Mouse (Mus musculus) induced T-regulatory cell, adult 2 months (primary cell): ENCODE measurements around the gene Selenoh.

Source experiments
- DNase-seq: peaks from one replicate; pipeline ENCODE4 v3.0.0-alpha.2; 2012; ENCODE audit warnings: low read depth

Gene Selenoh

DNA sequence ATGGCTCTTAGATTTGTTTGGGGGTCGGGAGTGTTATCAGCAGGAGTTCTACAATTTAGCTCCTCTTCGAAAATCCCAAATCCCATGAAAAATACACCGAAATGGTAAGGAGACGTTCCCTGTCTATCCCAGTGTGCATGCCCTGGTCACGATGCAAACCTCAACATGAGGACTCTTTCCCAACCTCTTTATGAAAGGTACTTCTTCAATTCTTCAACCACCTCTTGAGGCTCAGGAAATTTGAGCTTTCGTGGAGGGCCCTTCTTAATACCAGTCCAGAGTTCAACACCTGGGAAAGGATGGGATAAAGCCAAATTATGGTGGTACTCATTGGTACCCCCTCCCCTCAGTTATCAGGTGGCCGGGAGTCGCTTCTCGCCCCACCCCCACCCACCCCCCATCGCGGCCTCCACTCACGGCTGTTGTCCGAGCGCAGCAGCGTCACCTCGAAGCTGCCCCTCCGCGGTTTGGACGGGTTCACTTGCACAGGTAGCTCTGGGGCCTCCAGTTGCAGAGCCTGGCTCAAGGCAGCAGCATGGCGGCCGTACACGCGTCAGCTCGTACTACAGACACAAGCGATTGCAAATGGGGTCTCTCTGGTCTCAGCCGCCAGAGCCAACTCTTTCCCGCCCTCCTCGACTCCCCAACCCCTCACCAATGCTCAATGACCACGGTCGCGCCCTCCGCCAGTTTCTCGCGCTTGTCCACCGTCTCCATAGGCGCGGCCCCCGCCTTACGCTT, 572 bp downstream of the Selenoh start:
- peak; percentile 21 for DNase-seq

DNA sequence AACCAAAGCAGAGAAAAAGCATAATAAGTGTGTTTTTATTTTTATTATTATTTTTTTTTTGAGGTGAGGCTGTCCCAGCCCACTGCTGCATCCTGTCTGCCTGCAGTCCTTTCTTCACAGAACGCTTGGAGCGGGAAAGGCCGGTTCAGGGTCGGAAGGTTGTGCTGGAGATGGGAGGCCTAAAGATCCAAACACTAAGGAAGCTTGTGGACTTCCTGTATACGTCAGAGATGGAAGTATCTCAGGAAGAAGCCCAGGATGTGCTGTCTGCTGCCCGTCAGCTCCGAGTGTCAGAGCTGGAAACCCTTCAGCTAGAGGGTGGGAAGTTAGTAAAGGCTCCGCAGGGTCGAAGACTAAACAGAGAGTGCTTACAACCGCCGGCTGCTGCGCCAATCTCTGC, 4.5 kb downstream of the Selenoh start:
- DNase-seq, result no peak

DNA sequence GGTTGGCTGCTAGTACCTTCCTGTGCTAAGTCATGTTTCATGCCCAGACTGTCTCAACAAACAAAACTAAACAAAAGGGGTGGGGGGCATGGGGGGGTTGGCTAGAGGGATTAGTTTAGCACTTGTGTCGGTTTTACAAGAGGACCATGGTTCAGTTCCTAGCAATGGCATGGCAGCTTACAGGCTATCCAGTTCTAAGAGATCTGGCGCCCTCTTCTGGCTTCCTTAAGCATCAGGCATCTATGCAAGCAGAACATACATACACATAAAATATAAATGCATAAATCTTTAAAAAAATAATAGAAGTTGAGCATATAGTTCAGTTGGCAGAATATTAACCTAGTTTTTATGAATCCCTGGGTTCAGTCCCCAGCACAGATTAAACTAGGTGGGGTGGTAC, 7.7 kb downstream of the Selenoh start:
- peak; percentile 78 for DNase-seq

GRCm38 (mm10) chr2:84660253-84660652, 10.3 kb downstream of the Selenoh start:
- DNase-seq, result peak; percentile 81

DNA sequence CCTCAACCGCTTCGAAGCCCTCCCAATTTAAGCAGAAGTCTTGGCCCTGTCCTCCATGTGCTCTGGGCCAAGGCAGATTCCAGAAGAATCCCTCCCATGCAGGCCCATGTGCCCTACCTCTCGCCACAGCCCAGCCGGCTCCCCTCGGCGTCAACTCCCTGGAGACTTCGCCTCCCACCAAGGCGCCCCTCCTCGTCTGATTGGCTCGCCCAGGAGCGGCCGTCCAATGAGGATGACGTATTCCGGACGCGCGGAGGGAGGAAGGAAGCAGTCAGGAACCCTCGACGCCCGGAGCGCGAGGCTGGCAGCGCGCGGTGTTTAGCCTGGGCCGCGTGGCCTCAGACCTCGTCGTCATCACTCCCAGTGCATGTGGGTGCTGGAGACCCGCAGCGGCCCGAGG, 11.8 kb downstream of the Selenoh start, which contains the start of gene Btbd18:
TSS of gene Btbd18 (plus strand) at position 274 of the 400 bp plus-strand sequence.
- DNase-seq, result no peak

DNA sequence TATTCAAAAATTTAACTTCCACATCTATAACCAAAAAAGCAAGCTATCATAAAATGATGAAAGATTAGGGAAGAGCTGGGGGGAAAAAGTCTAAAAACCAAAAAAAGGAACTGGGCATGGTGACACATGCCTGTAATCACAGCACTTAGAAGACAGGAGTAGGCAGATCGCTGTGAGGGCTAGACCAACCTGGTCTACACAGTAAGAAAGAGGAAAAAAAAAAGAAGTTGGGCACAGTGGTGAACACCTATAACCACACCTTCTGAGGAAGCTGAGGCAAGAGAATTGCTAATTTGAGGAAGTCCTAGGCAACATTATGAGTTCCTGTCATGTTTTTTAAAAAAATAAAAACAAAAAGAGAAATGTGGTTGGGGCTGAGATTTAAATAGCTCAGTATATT, 14.7 kb downstream of the Selenoh start:
- no peak for DNase-seq

- DNase-seq, result no peak
These were observed 17.2 kb downstream of the Selenoh start for GRCm38 (mm10) chr2:84653354-84653753.

- DNase-seq, result no peak
These were observed 19.9 kb downstream of the Selenoh start, which contains the start of gene Ctnnd1 for GRCm38 (mm10) chr2:84650464-84651195. Gene Ctnnd1 (minus strand): TSS chr2:84650765.

DNA sequence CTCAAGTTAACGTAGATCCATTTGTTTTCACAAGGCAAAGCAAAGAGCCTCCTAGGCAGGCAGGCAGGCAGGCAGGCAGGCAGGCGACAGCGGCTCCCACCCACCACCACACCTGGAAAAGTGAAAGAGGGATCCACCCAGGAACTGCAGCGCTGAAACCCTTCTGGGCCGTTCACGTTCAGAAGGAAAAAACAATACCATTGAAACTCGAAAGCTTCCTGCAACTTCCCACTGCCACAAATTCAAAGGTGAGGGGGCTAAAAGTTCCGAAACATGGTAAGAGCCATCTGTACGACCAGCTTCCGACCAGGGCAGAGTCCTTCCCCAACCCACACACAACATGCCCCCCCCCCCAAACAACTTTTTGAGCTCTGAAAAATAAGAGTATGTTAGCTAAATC, 20.9 kb downstream of the Selenoh start:
- DNase-seq, result no peak

- no peak for DNase-seq
These were observed 22.2 kb downstream of the Selenoh start for GRCm38 (mm10) chr2:84648369-84648768.

- DNase-seq, result no peak
These were observed 23.5 kb downstream of the Selenoh start for GRCm38 (mm10) chr2:84647051-84647568.

DNA sequence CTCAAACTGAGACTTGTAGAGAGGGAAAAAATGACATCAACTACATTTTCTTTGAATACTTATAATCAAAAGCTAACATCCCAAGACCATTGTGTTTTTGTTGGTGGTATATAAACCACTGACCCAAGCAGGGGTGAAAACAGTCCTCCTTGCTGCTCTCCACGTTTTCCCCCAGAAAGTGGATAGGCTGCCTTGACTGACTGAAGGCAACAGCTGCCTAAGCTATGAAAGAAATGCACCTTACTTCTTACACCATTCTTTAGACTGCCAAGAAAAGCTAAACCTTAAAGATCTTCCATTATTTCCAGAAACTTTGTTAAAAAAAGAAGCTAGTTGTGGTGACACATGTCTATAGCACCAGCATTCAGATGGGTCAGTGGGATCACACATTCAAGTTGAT, 24.4 kb downstream of the Selenoh start:
- no peak for DNase-seq

DNA sequence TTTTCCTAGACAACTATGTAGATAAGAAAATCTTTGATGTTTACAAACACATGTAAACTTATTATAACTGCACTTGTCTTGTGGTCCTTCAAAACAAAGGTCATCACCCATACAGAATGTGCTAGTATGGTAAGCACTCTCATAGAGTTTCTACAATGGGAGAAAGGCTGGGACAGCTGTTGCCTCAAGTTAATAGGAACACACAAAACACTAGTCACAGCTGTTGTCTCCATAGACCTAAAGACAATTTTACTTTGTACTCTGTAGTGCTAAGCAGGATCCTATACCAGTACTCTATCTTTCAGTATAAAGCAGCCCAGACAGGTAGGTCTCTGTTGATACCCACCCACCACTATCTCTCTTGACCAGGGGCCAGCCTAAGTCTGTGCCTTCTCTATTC, 29.7 kb downstream of the Selenoh start:
- no peak for DNase-seq

GRCm38 (mm10) chr2:84638428-84639220, 31.9 kb downstream of the Selenoh start:
- DNase-seq, result no peak

GRCm38 (mm10) chr2:84637452-84638165, 33.0 kb downstream of the Selenoh start:
- no peak for DNase-seq

DNA sequence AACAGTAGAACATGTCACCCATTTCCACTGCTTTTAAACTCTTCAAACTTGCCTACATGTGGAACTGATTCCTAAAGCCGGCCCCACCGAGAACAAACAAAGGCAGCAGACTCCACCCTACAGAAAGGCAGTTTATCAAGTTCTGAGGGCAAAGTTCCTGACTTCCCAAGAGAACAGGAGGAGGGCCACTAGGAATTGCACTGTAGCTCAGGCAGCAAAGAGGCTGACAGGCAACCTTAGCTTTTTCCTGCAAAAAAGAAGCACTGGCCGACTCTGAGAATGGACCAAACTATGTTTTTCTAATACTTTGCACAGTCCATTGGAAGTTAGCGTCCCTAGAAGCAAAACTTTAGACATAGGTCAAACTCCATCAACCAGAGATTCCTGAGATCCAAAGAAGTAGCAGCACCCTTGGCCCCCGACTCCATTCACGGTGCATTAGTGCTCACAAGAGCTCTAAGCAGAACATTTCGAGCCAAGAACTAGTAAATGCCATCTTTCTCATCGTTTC, 34.3 kb downstream of the Selenoh start:
- no peak for DNase-seq

DNA sequence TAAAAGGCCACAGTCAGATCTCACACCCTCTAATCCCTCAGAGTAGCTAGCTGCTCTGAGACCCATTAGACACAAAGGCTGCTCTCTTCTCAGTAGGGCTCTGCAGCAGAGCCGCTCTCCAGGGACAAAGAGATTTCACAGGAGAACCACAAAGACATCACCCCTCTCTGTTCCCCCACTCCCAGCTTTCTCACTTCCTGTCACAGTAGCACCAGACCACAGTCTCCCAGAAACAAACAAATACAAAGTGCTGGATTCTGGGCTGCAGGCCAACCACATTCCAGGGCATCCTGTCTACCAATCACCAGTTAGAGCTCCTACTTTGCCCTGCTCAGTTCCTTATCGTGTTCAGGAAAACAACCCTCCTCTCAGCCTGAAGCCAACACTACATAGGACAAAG, 35.0 kb downstream of the Selenoh start:
- DNase-seq, result no peak

- no peak for DNase-seq
These were observed 35.6 kb downstream of the Selenoh start for GRCm38 (mm10) chr2:84634934-84635482.

GRCm38 (mm10) chr2:84634006-84634405, 36.6 kb downstream of the Selenoh start:
- no peak for DNase-seq

GRCm38 (mm10) chr2:84632999-84633398, 37.6 kb downstream of the Selenoh start:
- peak; percentile 45 for DNase-seq

DNA sequence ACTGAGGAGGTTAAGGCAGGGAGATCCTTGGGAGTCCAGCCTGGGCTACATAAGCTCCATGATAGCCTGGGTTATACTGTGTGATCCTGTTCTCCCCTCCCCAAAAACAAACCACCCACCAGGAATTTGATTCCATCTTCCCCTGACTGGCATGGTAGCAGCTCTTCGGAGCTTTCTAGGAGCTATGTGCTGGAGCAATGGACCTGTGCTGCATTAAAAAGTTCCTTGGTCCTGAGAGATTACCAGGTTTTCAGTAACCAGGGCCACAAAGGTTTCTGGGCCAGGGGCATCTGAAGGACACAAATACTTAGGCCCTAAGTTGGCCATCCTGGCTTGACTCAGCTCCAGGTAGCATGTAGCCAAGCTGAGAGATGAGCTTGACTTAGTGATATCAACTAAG, 38.6 kb downstream of the Selenoh start:
- DNase-seq, result no peak
